Comparison of ENCODE assay signal across 8 mouse cellular contexts in the genomic region with DNA sequence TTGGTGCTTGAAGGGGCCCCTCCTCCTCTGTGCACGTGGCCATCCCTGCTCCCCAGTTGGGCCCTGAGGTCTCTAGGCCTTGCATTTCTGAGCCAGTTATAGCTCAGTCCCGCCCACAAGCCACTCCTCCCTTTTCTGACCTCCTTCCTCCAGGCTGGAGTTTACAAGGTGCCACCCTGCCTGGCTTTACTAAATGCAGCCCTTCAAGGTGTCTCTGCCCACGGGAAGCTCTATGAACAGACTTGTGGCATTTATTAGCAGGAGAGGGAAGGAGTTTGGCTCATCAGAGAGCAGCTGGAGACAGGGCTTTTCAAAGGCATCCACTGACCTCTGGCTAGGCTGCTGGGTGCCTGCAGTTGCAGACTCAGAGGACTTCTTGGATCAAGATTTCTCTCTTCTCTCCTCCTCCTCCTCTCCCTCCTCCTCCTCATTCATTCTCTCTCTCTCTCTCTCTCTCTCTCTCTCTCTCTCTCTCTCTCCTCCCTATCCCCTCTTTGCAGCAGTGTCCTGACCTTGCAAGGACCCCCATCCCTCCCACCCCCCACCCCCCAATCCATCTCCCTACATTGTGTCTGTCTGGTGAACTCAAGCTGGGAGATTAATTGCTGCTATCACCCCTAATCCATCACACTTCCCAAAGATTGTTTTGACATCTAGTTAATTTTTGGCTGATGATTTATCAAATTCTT.
A peak's percentile ranks its signal among the peaks of the same experiment; 100 is the strongest.
DNase-seq lines count a peak whose midpoint lies in the region; ATAC-seq and TF ChIP-seq lines count a peak whose summit lies in the region.

No protein-coding gene starts in this region.

- DNase-seq in heart, adult 11 months: peak; percentile 98
- DNase-seq in embryonic facial prominence, embryonic 11.5 days (ENCODE audit: low spot score): peak; percentile 54
- peak; percentile 49 for DNase-seq in limb, embryonic 14.5 days (ENCODE audit: low spot score)
- no peak for DNase-seq in layer of hippocampus, adult 18-20 months (ENCODE audit: low spot score in 2 of 2)
- DNase-seq in thymus, postnatal 10 days (ENCODE audit: low spot score in 2 of 2): no peak

- H3K9me3 ChIP-seq in heart, embryonic 12.5 days (replicated peaks): no peaks in the 10 kb centered on the region
- no peaks in the 10 kb centered on the region for H3K9me3 ChIP-seq in embryonic facial prominence, embryonic 11.5 days (replicated peaks; ENCODE audit: control insufficient read depth, low read length)
- H3K9me3 ChIP-seq in hindbrain, embryonic 12.5 days (replicated peaks): no peaks in the 10 kb centered on the region
- H3K9me3 ChIP-seq in limb, embryonic 14.5 days (ENCODE audit: control insufficient read depth, low read length): no peaks in the 10 kb centered on the region
- no peaks in the 10 kb centered on the region for H3K9me3 ChIP-seq in stomach, embryonic 16.5 days (replicated peaks; ENCODE audit: control insufficient read depth, low read length)

- no peak overlapping the region for H3K4me2 ChIP-seq in heart, embryonic 12.5 days
- no peak overlapping the region for H3K4me2 ChIP-seq in embryonic facial prominence, embryonic 11.5 days (ENCODE audit: low read depth, low read length)
- no peak overlapping the region for H3K4me2 ChIP-seq in hindbrain, embryonic 12.5 days (replicated peaks)
- H3K4me2 ChIP-seq in limb, embryonic 14.5 days (replicated peaks; ENCODE audit: low read depth, low read length, severe bottlenecking): peak overlapping the region; percentile 21; the same call in 1 of the 2 replicates
- no peak overlapping the region for H3K4me2 ChIP-seq in stomach, embryonic 16.5 days (ENCODE audit: low read depth, low read length)

- TF ChIP-seq POLR2A in limb, embryonic 14.5 days (IDR thresholded peaks at IDR 0.05; ENCODE audit: borderline replicate concordance, extremely low read depth, insufficient read depth, insufficient read length): no peak

- H3K27me3 ChIP-seq in heart, embryonic 12.5 days (replicated peaks): no peaks in the 10 kb centered on the region
- H3K27me3 ChIP-seq in embryonic facial prominence, embryonic 11.5 days (ENCODE audit: control insufficient read depth, insufficient read depth, low read length): no peaks in the 10 kb centered on the region
- H3K27me3 ChIP-seq in hindbrain, embryonic 12.5 days: no peaks in the 10 kb centered on the region
- H3K27me3 ChIP-seq in limb, embryonic 14.5 days (ENCODE audit: control insufficient read depth, insufficient read depth, low read length): no peaks in the 10 kb centered on the region
- H3K27me3 ChIP-seq in stomach, embryonic 16.5 days (ENCODE audit: control insufficient read depth, insufficient read depth, low read length): no peaks in the 10 kb centered on the region

- H3K4me1 ChIP-seq in heart, embryonic 12.5 days (replicated peaks): peaks cover 5% of the 10 kb centered on the region
- H3K4me1 ChIP-seq in embryonic facial prominence, embryonic 11.5 days (ENCODE audit: control insufficient read depth, insufficient read depth, low read length): no peaks in the 10 kb centered on the region
- H3K4me1 ChIP-seq in hindbrain, embryonic 12.5 days: peaks cover 6% of the 10 kb centered on the region; the same call in 1 of the 2 replicates
- peaks cover 20% of the 10 kb centered on the region for H3K4me1 ChIP-seq in limb, embryonic 14.5 days (ENCODE audit: control insufficient read depth, insufficient read depth, low read length)
- H3K4me1 ChIP-seq in stomach, embryonic 16.5 days (ENCODE audit: control insufficient read depth, insufficient read depth, low read length): peaks cover 4% of the 10 kb centered on the region

- H3K36me3 ChIP-seq in heart, embryonic 12.5 days: no peaks in the 10 kb centered on the region
- no peaks in the 10 kb centered on the region for H3K36me3 ChIP-seq in embryonic facial prominence, embryonic 11.5 days (replicated peaks; ENCODE audit: control insufficient read depth, insufficient read depth, low read depth, low read length)
- no peaks in the 10 kb centered on the region for H3K36me3 ChIP-seq in hindbrain, embryonic 12.5 days
- no peaks in the 10 kb centered on the region for H3K36me3 ChIP-seq in limb, embryonic 14.5 days (ENCODE audit: control insufficient read depth, insufficient read depth, low read length)
- H3K36me3 ChIP-seq in stomach, embryonic 16.5 days (ENCODE audit: control insufficient read depth, insufficient read depth, low read length): no peaks in the 10 kb centered on the region

- no peak overlapping the region for H3K27ac ChIP-seq in heart, embryonic 12.5 days (ENCODE audit: poor library complexity, severe bottlenecking)
- H3K27ac ChIP-seq in embryonic facial prominence, embryonic 11.5 days (replicated peaks; ENCODE audit: low read depth, low read length): no peak overlapping the region
- H3K27ac ChIP-seq in hindbrain, embryonic 12.5 days: peak overlapping the region; percentile 48; the same call in 1 of the 2 replicates
- H3K27ac ChIP-seq in limb, embryonic 14.5 days (replicated peaks; ENCODE audit: low read depth, low read length): no peak overlapping the region
- H3K27ac ChIP-seq in stomach, embryonic 16.5 days (ENCODE audit: low read length): peak overlapping the region; percentile 70; the same call in 1 of the 2 replicates

- H3K9ac ChIP-seq in heart, embryonic 12.5 days: no peak overlapping the region
- H3K9ac ChIP-seq in embryonic facial prominence, embryonic 11.5 days (replicated peaks; ENCODE audit: low read length): peak overlapping the region; percentile 34; the same call in 1 of the 2 replicates
- no peak overlapping the region for H3K9ac ChIP-seq in hindbrain, embryonic 12.5 days
- H3K9ac ChIP-seq in limb, embryonic 14.5 days (ENCODE audit: low read depth, low read length, severe bottlenecking): no peak overlapping the region
- H3K9ac ChIP-seq in stomach, embryonic 16.5 days (ENCODE audit: low read length): no peak overlapping the region

- no peak for ATAC-seq in heart, embryonic 12.5 days (ENCODE audit: insufficient number of reproducible peaks, low FRiP score)
- peak; percentile 59; the same call in 1 of the 2 replicates for ATAC-seq in embryonic facial prominence, embryonic 11.5 days (replicated peaks; ENCODE audit: insufficient number of reproducible peaks, low FRiP score, low TSS enrichment, low read depth)
- ATAC-seq in hindbrain, embryonic 12.5 days (ENCODE audit: low FRiP score): peak; percentile 68; the same call in 1 of the 2 replicates
- ATAC-seq in limb, embryonic 14.5 days (ENCODE audit: low FRiP score, low read depth): peak; percentile 81
- ATAC-seq in stomach, embryonic 16.5 days (ENCODE audit: insufficient read depth, low FRiP score): peak; percentile 66; the same call in 1 of the 2 replicates

- WGBS in heart, embryonic 12.5 days: 14% methylated on average over 3 of the region's 3 CpGs
- 4% methylated on average over 3 of the region's 3 CpGs for WGBS in embryonic facial prominence, embryonic 11.5 days
- WGBS in hindbrain, embryonic 12.5 days: 8% methylated on average over 3 of the region's 3 CpGs
- 2% methylated on average over 3 of the region's 3 CpGs for WGBS in limb, embryonic 14.5 days
- WGBS in stomach, embryonic 16.5 days: 3% methylated on average over 3 of the region's 3 CpGs

- H3K4me3 ChIP-seq in heart, embryonic 12.5 days: no peak overlapping the region
- H3K4me3 ChIP-seq in embryonic facial prominence, embryonic 11.5 days (ENCODE audit: low read depth, low read length): no peak overlapping the region
- H3K4me3 ChIP-seq in hindbrain, embryonic 12.5 days: no peak overlapping the region
- no peak overlapping the region for H3K4me3 ChIP-seq in limb, embryonic 14.5 days (replicated peaks; ENCODE audit: low read length)
- H3K4me3 ChIP-seq in stomach, embryonic 16.5 days (replicated peaks; ENCODE audit: low read length): no peak overlapping the region

Comparison
In these comparisons a context has a peak if more than half of its experiments do, and no peak if none do; other contexts are left out.
1. DNase-seq: peak in heart, adult 11 months (single experiment), embryonic facial prominence, embryonic 11.5 days (single experiment) and limb, embryonic 14.5 days (single experiment); none in layer of hippocampus, adult 18-20 months (0 of 2) and thymus, postnatal 10 days (0 of 2).
2. H3K27ac ChIP-seq: peak in hindbrain, embryonic 12.5 days (single experiment) and stomach, embryonic 16.5 days (single experiment); none in heart, embryonic 12.5 days (single experiment), embryonic facial prominence, embryonic 11.5 days (single experiment) and limb, embryonic 14.5 days (single experiment).